Mouse (Mus musculus) G1E (cell line): Measurements from ENCODE around the gene Defb23. TPM values are rescaled to one million over a fixed set of nuclear protein-coding genes. Genes with fewer than 3 reads are reported as not detected.
A peak's percentile ranks its signal among the peaks of the same experiment; 100 is the strongest.

Experiments used
- ATAC-seq: 2 replicates; pipeline ENCODE4 v1.8.0; 2016; ENCODE audit warnings: mild to moderate bottlenecking; ENCODE audit not compliant: insufficient number of reproducible peaks, poor library complexity, low FRiP score, severe bottlenecking; ENCODE audit errors: extremely low read depth
- DNase-seq: peaks from one replicate; pipeline ENCODE4 v3.0.0; 2012; ENCODE audit warnings: low spot score
- H3K27me3 ChIP-seq: 2 replicates; pipeline ENCODE4 v1.6.1; 2012; ENCODE audit warnings: mild to moderate bottlenecking, low read length, inconsistent platforms; ENCODE audit not compliant: insufficient read depth
- H3K36me3 ChIP-seq: replicated peaks from 2 replicates; pipeline ENCODE3; 2012; ENCODE audit warnings: mild to moderate bottlenecking, inconsistent platforms
- H3K4me1 ChIP-seq: 2 replicates; pipeline ENCODE4 v1.6.1; 2012; ENCODE audit warnings: low read depth, low read length, inconsistent platforms, mixed read lengths; ENCODE audit not compliant: insufficient read depth
- H3K4me3 ChIP-seq: 2 replicates; pipeline ENCODE4 v1.5.1; 2012; ENCODE audit warnings: low read depth, mild to moderate bottlenecking, inconsistent platforms, low read length, moderate library complexity, mixed read lengths
- H3K9me3 ChIP-seq: replicated peaks from 2 replicates; pipeline ENCODE4 v1.6.1; 2012; ENCODE audit warnings: inconsistent platforms
- CTCF ChIP-seq: IDR thresholded peaks from 2 replicates; pipeline ENCODE4 v1.5.1; 2012; ENCODE audit warnings: low read depth, low read length, inconsistent platforms, mixed read lengths
- GATA1 ChIP-seq: IDR thresholded peaks from 2 replicates; pipeline ENCODE4 v1.6.1; 2012; ENCODE audit warnings: borderline replicate concordance, low read length, inconsistent platforms, mixed read lengths
- GATA2 ChIP-seq: IDR thresholded peaks from 2 replicates; pipeline ENCODE4 v1.6.1; 2012; ENCODE audit warnings: low read depth, low read length, inconsistent platforms, borderline replicate concordance
- POLR2AphosphoS5 ChIP-seq: IDR thresholded peaks from 2 replicates; pipeline ENCODE4 v1.6.1; 2012; ENCODE audit warnings: low read depth, low read length, inconsistent platforms; ENCODE audit not compliant: insufficient replicate concordance
- TAL1 ChIP-seq: conservative IDR thresholded peaks from 2 replicates; pipeline ENCODE4 v1.6.1; 2012; ENCODE audit warnings: low read depth, low read length, inconsistent platforms, mixed read lengths
- polyA plus RNA-seq: library from polyadenylated mRNA; stranded (reverse); fragments of >175 nt; gene quantifications from 2 replicates; pipeline ENCODE4 v1.2.3, GENCODE M21; 2012
- total RNA-seq, 2 experiments: library from RNA; stranded (forward) in 1 of 2; stranded (reverse) in 1 of 2; fragments of 200-1000 nt in 1 of 2; fragments of >200 nt in 1 of 2; fragmentation: Nextera tagmentation in 1 of 2; gene quantifications; 2 replicates each; pipeline ENCODE4 v1.2.3; 2014 to 2017

Gene Defb23
- total and polyA plus RNA-seq, 3 experiments, result not detected

GRCm38 (mm10) chr2:152413765-152414584, 50.4 kb downstream of the Defb23 start:
- no peaks in the 10 kb centered on the region for H3K27me3 ChIP-seq
- peaks cover 34% of the 10 kb centered on the region for H3K9me3 ChIP-seq
- peak overlapping the region; percentile 78 for H3K4me3 ChIP-seq
- peaks cover 31% of the 10 kb centered on the region for H3K4me1 ChIP-seq
- DNase-seq (no peak), ATAC-seq (no peak)
- no peak for TF ChIP-seq TAL1
- TF ChIP-seq GATA1, result no peak
- no peak for TF ChIP-seq CTCF
- TF ChIP-seq GATA2, result no peak
- no peak for TF ChIP-seq POLR2AphosphoS5
- H3K36me3 ChIP-seq, result peaks cover 20% of the 10 kb centered on the region

GRCm38 (mm10) chr2:152413158-152413764, 51.2 kb downstream of the Defb23 start:
- Histone ChIP-seq H3K36me3 (peaks cover 17% of the 10 kb centered on the region), H3K4me1 (peaks cover 31% of the 10 kb centered on the region), H3K4me3 (peak overlapping the region; percentile 78), H3K27me3 (no peaks in the 10 kb centered on the region), H3K9me3 (peaks cover 31% of the 10 kb centered on the region)
- DNase-seq (no peak), ATAC-seq (no peak)
- TF ChIP-seq CTCF (no peak), GATA1 (no peak), POLR2AphosphoS5 (no peak), GATA2 (no peak), TAL1 (no peak)

- Histone ChIP-seq H3K4me1 (peaks cover 31% of the 10 kb centered on the region), H3K27me3 (no peaks in the 10 kb centered on the region), H3K36me3 (peaks cover 15% of the 10 kb centered on the region), H3K9me3 (peaks cover 31% of the 10 kb centered on the region), H3K4me3 (peak overlapping the region; percentile 78)
- no peak for TF ChIP-seq GATA1
- TF ChIP-seq CTCF, result no peak
- TF ChIP-seq POLR2AphosphoS5, result no peak
- TF ChIP-seq GATA2, result no peak
- TF ChIP-seq TAL1, result no peak
- DNase-seq (no peak), ATAC-seq (no peak)
Observed at GRCm38 (mm10) chr2:152412526-152413157, 51.8 kb downstream of the Defb23 start.

GRCm38 (mm10) chr2:152411471-152411870, 52.9 kb downstream of the Defb23 start:
- ATAC-seq (no peak), DNase-seq (no peak)
- H3K4me3 ChIP-seq, result peak overlapping the region; percentile 55; the same call in 1 of the 2 replicates
- peaks cover 37% of the 10 kb centered on the region for H3K4me1 ChIP-seq
- H3K36me3 ChIP-seq, result peaks cover 12% of the 10 kb centered on the region
- H3K9me3 ChIP-seq, result peaks cover 31% of the 10 kb centered on the region
- no peaks in the 10 kb centered on the region for H3K27me3 ChIP-seq
- TF ChIP-seq GATA1 (no peak), CTCF (no peak), GATA2 (no peak), TAL1 (no peak), POLR2AphosphoS5 (no peak)

GRCm38 (mm10) chr2:152410971-152411371, 53.4 kb downstream of the Defb23 start:
- no peaks in the 10 kb centered on the region for H3K27me3 ChIP-seq
- H3K36me3 ChIP-seq, result peaks cover 12% of the 10 kb centered on the region
- peak; percentile 18 for DNase-seq
- TF ChIP-seq CTCF (no peak), POLR2AphosphoS5 (0 out of 2 replicates have a peak, but pooled peaks have one; percentile 39)
- ATAC-seq, result peak; percentile 42
- peak overlapping the region; percentile 55; the same call in 1 of the 2 replicates for H3K4me3 ChIP-seq
- peaks cover 42% of the 10 kb centered on the region for H3K4me1 ChIP-seq
- peaks cover 26% of the 10 kb centered on the region for H3K9me3 ChIP-seq

GRCm38 (mm10) chr2:152409781-152410180, 54.6 kb downstream of the Defb23 start:
- H3K4me1 ChIP-seq, result peaks cover 48% of the 10 kb centered on the region

More at GRCm38 (mm10) chr2:152409781-152410180, 54.6 kb downstream of the Defb23 start:
- ATAC-seq (no peak), DNase-seq (no peak)
- no peak overlapping the region for H3K4me3 ChIP-seq
- TF ChIP-seq GATA2, result no peak
- TF ChIP-seq GATA1, result no peak
- TF ChIP-seq CTCF, result no peak
- no peak for TF ChIP-seq POLR2AphosphoS5
- TF ChIP-seq TAL1, result no peak
- peaks cover 15% of the 10 kb centered on the region for H3K9me3 ChIP-seq
- no peaks in the 10 kb centered on the region for H3K27me3 ChIP-seq
- peaks cover 12% of the 10 kb centered on the region for H3K36me3 ChIP-seq

Other genes with a start within 250 kb of the Defb23 start
Only the 20 nearest of the 22 such genes appear.
- 45.8 and 48.2 TPM in 2 replicates for gene Tbc1d20, start 170.8 kb downstream of the Defb23 start, total RNA-seq (2014; fragmentation: Nextera tagmentation)
- gene Tbc1d20, start 170.8 kb downstream of the Defb23 start, total RNA-seq (2017), result 35.8 and 91.8 TPM in 2 replicates
- 13.8 and 15.7 TPM in 2 replicates for gene Tbc1d20, start 170.8 kb downstream of the Defb23 start, polyA plus RNA-seq
- gene Rbck1, start 132.0 kb downstream of the Defb23 start, total RNA-seq (2014; fragmentation: Nextera tagmentation), result 123 and 156 TPM in 2 replicates
- 59.9 and 71.3 TPM in 2 replicates for gene Rbck1, start 132.0 kb downstream of the Defb23 start, total RNA-seq (2017)
- 232 and 262 TPM in 2 replicates for gene Rbck1, start 132.0 kb downstream of the Defb23 start, polyA plus RNA-seq
- 24.5 and 25.0 TPM in 2 replicates for gene Trib3, start 120.6 kb downstream of the Defb23 start, total RNA-seq (2014; fragmentation: Nextera tagmentation)
- 1.9 and 2.1 TPM in 2 replicates for gene Trib3, start 120.6 kb downstream of the Defb23 start, total RNA-seq (2017)
- 17.8 and 24.9 TPM in 2 replicates for gene Trib3, start 120.6 kb downstream of the Defb23 start, polyA plus RNA-seq
- gene Nrsn2, start 88.0 kb downstream of the Defb23 start, total RNA-seq (2014; fragmentation: Nextera tagmentation), result not detected in 2 replicates
- gene Nrsn2, start 88.0 kb downstream of the Defb23 start, total RNA-seq (2017), result 0.17 TPM in 1 of 2 replicates, not detected in the other
- not detected in 2 replicates for gene Nrsn2, start 88.0 kb downstream of the Defb23 start, polyA plus RNA-seq
- 29.4 and 34.4 TPM in 2 replicates for gene Sox12, start 66.6 kb downstream of the Defb23 start, total RNA-seq (2014; fragmentation: Nextera tagmentation)
- 0.98 and 1.7 TPM in 2 replicates for gene Sox12, start 66.6 kb downstream of the Defb23 start, total RNA-seq (2017)
- 60.0 and 62.8 TPM in 2 replicates for gene Sox12, start 66.6 kb downstream of the Defb23 start, polyA plus RNA-seq
- 21.1 and 23.7 TPM in 2 replicates for gene Zcchc3, start 49.6 kb downstream of the Defb23 start, total RNA-seq (2014; fragmentation: Nextera tagmentation)
- gene Zcchc3, start 49.6 kb downstream of the Defb23 start, total RNA-seq (2017), result 12.4 and 12.9 TPM in 2 replicates
- gene Zcchc3, start 49.6 kb downstream of the Defb23 start, polyA plus RNA-seq, result 21.8 and 22.8 TPM in 2 replicates
- gene 6820408C15Rik, start 49.0 kb downstream of the Defb23 start, total RNA-seq (2014; fragmentation: Nextera tagmentation), result 2.1 and 3.8 TPM in 2 replicates
- 0.49 and 0.64 TPM in 2 replicates for gene 6820408C15Rik, start 49.0 kb downstream of the Defb23 start, total RNA-seq (2017)
- gene 6820408C15Rik, start 49.0 kb downstream of the Defb23 start, polyA plus RNA-seq, result 0.17 and 0.18 TPM in 2 replicates
- not detected in 2 replicates for gene Defb20, start 12.4 kb upstream of the Defb23 start, total RNA-seq (2014; fragmentation: Nextera tagmentation)
- gene Defb20, start 12.4 kb upstream of the Defb23 start, total RNA-seq (2017), result 0.22 TPM in 1 of 2 replicates, not detected in the other
- not detected in 2 replicates for gene Defb20, start 12.4 kb upstream of the Defb23 start, polyA plus RNA-seq
- not detected in 2 replicates for gene Defb22, start 25.5 kb upstream of the Defb23 start, total RNA-seq (2014; fragmentation: Nextera tagmentation)
- not detected in 2 replicates for gene Defb22, start 25.5 kb upstream of the Defb23 start, total RNA-seq (2017)
- gene Defb22, start 25.5 kb upstream of the Defb23 start, polyA plus RNA-seq, result not detected in 2 replicates
- gene Defb26, start 47.1 kb upstream of the Defb23 start, total RNA-seq (2014; fragmentation: Nextera tagmentation), result not detected in 2 replicates
- gene Defb26, start 47.1 kb upstream of the Defb23 start, total RNA-seq (2017), result not detected in 2 replicates
- gene Defb26, start 47.1 kb upstream of the Defb23 start, polyA plus RNA-seq, result not detected in 2 replicates
- not detected in 2 replicates for gene Defb28, start 53.6 kb upstream of the Defb23 start, total RNA-seq (2014; fragmentation: Nextera tagmentation)
- gene Defb28, start 53.6 kb upstream of the Defb23 start, total RNA-seq (2017), result not detected in 2 replicates
- not detected in 2 replicates for gene Defb28, start 53.6 kb upstream of the Defb23 start, polyA plus RNA-seq
- gene Defb29, start 75.5 kb upstream of the Defb23 start, total RNA-seq (2014; fragmentation: Nextera tagmentation), result not detected in 2 replicates
- not detected in 2 replicates for gene Defb29, start 75.5 kb upstream of the Defb23 start, total RNA-seq (2017)
- not detected in 2 replicates for gene Defb29, start 75.5 kb upstream of the Defb23 start, polyA plus RNA-seq
- gene Gm17416, start 104.7 kb upstream of the Defb23 start, total RNA-seq (2014; fragmentation: Nextera tagmentation), result not detected in 2 replicates
- gene Gm17416, start 104.7 kb upstream of the Defb23 start, total RNA-seq (2017), result not detected in 2 replicates
- gene Gm17416, start 104.7 kb upstream of the Defb23 start, polyA plus RNA-seq, result not detected in 2 replicates
- gene Defb21, start 108.1 kb upstream of the Defb23 start, total RNA-seq (2014; fragmentation: Nextera tagmentation), result not detected in 2 replicates
- gene Defb21, start 108.1 kb upstream of the Defb23 start, total RNA-seq (2017), result not detected in 2 replicates
- not detected in 2 replicates for gene Defb21, start 108.1 kb upstream of the Defb23 start, polyA plus RNA-seq
- not detected in 2 replicates for gene Defb19, start 115.7 kb upstream of the Defb23 start, total RNA-seq (2014; fragmentation: Nextera tagmentation)
- not detected in 2 replicates for gene Defb19, start 115.7 kb upstream of the Defb23 start, total RNA-seq (2017)
- gene Defb19, start 115.7 kb upstream of the Defb23 start, polyA plus RNA-seq, result not detected in 2 replicates
- not detected in 2 replicates for gene Defb45, start 134.8 kb upstream of the Defb23 start, total RNA-seq (2014; fragmentation: Nextera tagmentation)
- gene Defb45, start 134.8 kb upstream of the Defb23 start, total RNA-seq (2017), result not detected in 2 replicates
- not detected in 2 replicates for gene Defb45, start 134.8 kb upstream of the Defb23 start, polyA plus RNA-seq
- gene Defb36, start 139.7 kb upstream of the Defb23 start, total RNA-seq (2014; fragmentation: Nextera tagmentation), result not detected in 2 replicates
- not detected in 2 replicates for gene Defb36, start 139.7 kb upstream of the Defb23 start, total RNA-seq (2017)
- gene Defb36, start 139.7 kb upstream of the Defb23 start, polyA plus RNA-seq, result not detected in 2 replicates
- not detected in 2 replicates for gene Defb25, start 158.4 kb upstream of the Defb23 start, total RNA-seq (2014; fragmentation: Nextera tagmentation)
- gene Defb25, start 158.4 kb upstream of the Defb23 start, total RNA-seq (2017), result not detected in 2 replicates
- gene Defb25, start 158.4 kb upstream of the Defb23 start, polyA plus RNA-seq, result not detected in 2 replicates
- gene Rem1, start 162.3 kb upstream of the Defb23 start, total RNA-seq (2014; fragmentation: Nextera tagmentation), result not detected in 2 replicates
- gene Rem1, start 162.3 kb upstream of the Defb23 start, total RNA-seq (2017), result not detected in 2 replicates
- gene Rem1, start 162.3 kb upstream of the Defb23 start, polyA plus RNA-seq, result not detected in 2 replicates
- gene H13, start 204.8 kb upstream of the Defb23 start, total RNA-seq (2014; fragmentation: Nextera tagmentation), result 65.2 and 67.2 TPM in 2 replicates
- gene H13, start 204.8 kb upstream of the Defb23 start, total RNA-seq (2017), result 43.2 and 50.6 TPM in 2 replicates
- gene H13, start 204.8 kb upstream of the Defb23 start, polyA plus RNA-seq, result 54.2 and 60.8 TPM in 2 replicates